Mouse (Mus musculus) gastrocnemius, postnatal 10 days (tissue): ENCODE measurements around the gene Dio1. TPM values are rescaled to one million over a fixed set of nuclear protein-coding genes. Genes with fewer than 3 reads are reported as not detected.

Experiments used
- DNase-seq: peaks from one replicate; pipeline ENCODE4 v3.0.0; 2021; ENCODE audit warnings: mixed read lengths
- total RNA-seq, 2 experiments: library from RNA; stranded (reverse); gene quantifications; 2 replicates each; pipeline ENCODE4 v1.2.3; 2021

The Dio1 gene
- total RNA-seq, 2 experiments from 2014 or later, result 0.33 TPM; not detected in 1

DNA sequence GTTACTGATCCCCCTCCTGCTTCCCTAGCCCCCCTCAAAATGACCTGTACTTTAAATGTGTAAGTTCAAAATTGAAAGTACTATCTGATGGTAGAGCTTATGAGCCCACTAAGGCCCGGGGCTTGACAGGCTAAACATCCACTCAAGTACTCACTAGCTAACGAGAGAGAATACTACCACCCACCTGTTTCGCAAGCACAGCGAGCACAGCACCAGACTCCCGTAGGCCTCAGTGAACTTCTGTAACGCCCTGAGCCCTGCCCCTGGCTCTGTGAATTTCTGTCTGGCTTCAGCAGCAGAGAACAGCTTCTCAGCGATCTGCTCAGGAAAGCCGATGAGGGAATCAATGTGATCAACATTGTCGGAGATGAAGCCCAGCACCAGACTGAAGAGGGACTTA lies 59.9 kb downstream of the Dio1 start:
- DNase-seq, result no peak

DNA sequence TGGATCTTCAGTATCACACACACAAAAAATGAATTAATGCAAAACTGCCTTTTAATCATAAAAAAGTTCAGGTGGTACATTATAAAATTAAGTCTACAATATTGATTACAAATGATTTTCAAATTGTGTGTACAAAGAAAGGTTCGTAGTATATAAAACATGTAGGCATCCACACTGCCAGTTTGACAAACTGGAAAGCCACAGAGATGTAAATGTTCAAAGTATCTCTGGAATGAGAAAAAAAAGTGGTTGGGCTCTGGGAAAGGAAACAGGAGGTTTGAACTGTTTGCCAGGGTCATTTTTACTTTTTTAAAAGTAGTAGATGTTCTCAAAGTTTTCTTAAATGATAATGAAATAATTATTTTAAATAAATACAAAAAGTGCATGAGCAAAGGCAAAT lies 60.9 kb downstream of the Dio1 start:
- DNase-seq, result no peak

DNA sequence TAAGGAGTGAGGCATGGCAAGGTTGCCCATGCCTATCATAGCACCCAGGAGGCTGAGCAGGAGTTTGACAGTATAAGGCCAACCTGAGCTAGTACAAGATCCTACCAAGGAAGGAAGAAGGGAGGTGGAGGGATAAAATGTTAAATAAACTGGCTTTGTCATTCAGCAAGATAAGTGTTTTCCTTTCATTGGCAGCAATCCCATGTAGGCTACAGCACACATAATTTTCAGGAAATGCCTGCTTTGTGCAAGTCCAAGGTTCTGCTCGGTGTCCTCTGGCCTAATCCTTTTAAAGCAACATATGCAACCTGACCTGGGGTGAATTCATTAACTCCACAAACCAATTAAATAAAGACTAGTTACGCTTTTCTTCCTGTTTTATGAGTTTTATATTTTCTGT lies 61.6 kb downstream of the Dio1 start:
- no peak for DNase-seq

DNA sequence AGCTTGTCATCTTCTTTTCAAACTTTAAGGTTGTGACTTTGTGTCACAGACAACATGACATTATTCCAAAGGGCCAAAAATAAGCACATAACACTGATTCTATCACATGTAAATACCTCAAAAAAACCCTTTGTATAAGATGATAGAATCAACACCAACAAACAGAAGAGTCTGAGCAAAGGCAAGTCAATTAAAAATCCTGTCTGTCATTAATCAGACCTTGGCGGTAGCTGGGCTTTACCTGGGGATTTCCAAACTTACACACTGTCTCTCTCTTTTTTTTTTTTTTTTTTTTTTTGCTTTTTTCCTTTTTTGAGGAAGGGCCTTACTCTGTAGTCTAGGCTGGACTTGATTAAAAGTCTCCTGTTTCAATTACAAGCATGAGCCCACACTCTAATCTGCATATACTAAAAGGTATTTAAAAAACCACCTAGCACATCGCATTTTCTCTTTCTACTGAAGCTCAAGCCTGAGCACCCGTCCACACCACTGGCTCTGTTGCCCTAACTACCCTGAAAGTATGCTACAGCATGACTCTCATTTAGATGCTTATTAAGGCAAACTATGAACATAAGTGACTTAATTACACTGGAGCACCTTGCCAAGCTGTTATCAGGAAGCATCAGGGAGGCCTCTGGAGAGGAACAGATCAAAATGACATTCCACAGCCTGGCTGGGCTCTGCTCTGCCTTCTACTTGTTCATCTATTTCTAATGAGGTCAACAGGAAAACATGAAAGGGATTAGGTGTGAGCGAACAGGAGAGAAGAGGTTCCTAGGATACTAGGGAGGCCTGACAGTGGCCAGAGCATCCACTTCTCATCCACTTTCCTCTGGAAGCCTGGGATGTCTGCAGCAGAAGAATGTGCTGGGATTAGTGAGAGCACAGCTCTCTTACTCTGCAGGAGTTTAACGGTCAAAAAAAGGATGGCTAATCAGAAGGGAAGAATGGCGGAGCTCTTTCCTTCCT lies 63.3 kb downstream of the Dio1 start:
- DNase-seq, result no peak

Other genes starting within 250 kb of the Dio1 start
- 10 to 100 TPM; 70.9 to 80.3 TPM for gene Mrpl37, start 240.3 kb downstream of the Dio1 start, total RNA-seq
- gene Cyb5rl, start 240.2 kb downstream of the Dio1 start, total RNA-seq, result 10 to 100 TPM; 14.9 to 17.2 TPM
- not detected for gene Cdcp2, start 210.3 kb downstream of the Dio1 start, total RNA-seq
- gene Tmem59, start 128.8 kb downstream of the Dio1 start, total RNA-seq, result 100 to 1,000 TPM; 113 to 119 TPM
- gene Tceanc2, start 128.1 kb downstream of the Dio1 start, total RNA-seq, result 10 to 100 TPM; 14.0 to 16.1 TPM
- not detected for gene Ldlrad1, start 98.0 kb downstream of the Dio1 start, total RNA-seq
- 10 to 100 TPM; 16.4 to 17.6 TPM for gene Lrrc42, start 53.6 kb downstream of the Dio1 start, total RNA-seq
- 10 to 100 TPM; 21.7 to 26.0 TPM for gene Hspb11, start 53.6 kb downstream of the Dio1 start, total RNA-seq
- 10 to 100 TPM; 14.8 to 17.8 TPM for gene Yipf1, start 7.2 kb upstream of the Dio1 start, total RNA-seq
- gene Ndc1, start 60.6 kb upstream of the Dio1 start, total RNA-seq, result 1 to 10 TPM; 8.0 to 8.4 TPM
- 1 to 10 TPM in 1 of 2 experiments, under 1 TPM in 1; 0.93 to 1.4 TPM for gene Glis1, start 127.4 kb upstream of the Dio1 start, total RNA-seq